Mouse (Mus musculus) testis, adult 2 months (tissue): ENCODE data around the gene Tnfaip1.

ENCODE experiments used
- CTCF ChIP-seq: fragments of 200-500 bp; IDR thresholded peaks from 2 replicates; pipeline ENCODE4 v1.5.1; 2012; ENCODE audit warnings: low read depth, mild to moderate bottlenecking, inconsistent platforms, low read length, moderate library complexity; ENCODE audit not compliant: control insufficient read depth, insufficient read depth, insufficient replicate concordance
- POLR2A ChIP-seq: fragments of 200-500 bp; IDR thresholded peaks from 2 replicates; pipeline ENCODE4 v1.6.1; 2012; ENCODE audit warnings: low read depth, mild to moderate bottlenecking, inconsistent platforms, low read length, moderate library complexity; ENCODE audit not compliant: control insufficient read depth

DNA sequence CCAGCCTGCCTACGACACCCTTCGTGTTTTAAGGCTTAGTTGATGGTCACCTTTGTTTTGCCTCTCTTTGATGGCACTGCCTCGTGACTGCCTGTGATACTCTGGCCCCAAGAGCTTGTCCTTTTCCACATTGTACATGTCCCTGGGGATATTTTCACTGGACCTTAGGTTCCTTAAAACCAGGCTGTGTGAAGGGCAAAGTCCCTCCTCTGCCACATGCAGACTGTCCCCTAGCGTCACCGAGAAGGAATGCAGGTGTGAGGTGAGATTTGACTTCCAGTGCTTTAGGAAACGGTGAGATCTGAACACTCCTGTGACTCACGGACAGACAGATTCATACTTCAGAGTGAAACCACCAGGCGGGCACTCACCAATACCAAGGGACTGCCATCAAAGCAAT lies 21.1 kb upstream of the Tnfaip1 start:
- TF ChIP-seq POLR2A (no peak), CTCF (no peak)
